Mouse (Mus musculus): ENCODE measurements around the gene 4930469K13Rik. TPM values are rescaled to one million over a fixed set of nuclear protein-coding genes. Genes with fewer than 3 reads are reported as not detected.

4930469K13Rik gene
- polyA plus RNA-seq (2014; fragmentation: Illumina TruSeq; extraction: RNeasy Lipid Tissue Mini Kit (QIAGEN cat#74804); ENCODE audit: low read depth, low replicate concordance) = not detected

GRCm38 (mm10) chr11:34098422-34098821 lies at the start of gene 4930469K13Rik:
Gene 4930469K13Rik (minus strand): TSS chr11:34098554.

GRCm38 (mm10) chr11:34046767-34047541 lies 51.4 kb downstream of the 4930469K13Rik start, which contains the start of gene Lcp2:
Gene Lcp2 (plus strand): TSS chr11:34046920.

GRCm38 (mm10) chr11:33992938-33993337 lies 105.4 kb downstream of the 4930469K13Rik start, which contains the start of gene Kcnip1:
Gene Kcnip1 (minus strand): TSS chr11:33993152.

GRCm38 (mm10) chr11:33962688-33963407 lies 135.5 kb downstream of the 4930469K13Rik start, which contains the start of gene Kcnmb1:
Gene Kcnmb1 (plus strand): TSS chr11:33963013.

Other genes starting within 250 kb of the 4930469K13Rik start
- 1.1 TPM for gene Kcnmb1, start 135.5 kb downstream of the 4930469K13Rik start, polyA plus RNA-seq (2014; fragmentation: Illumina TruSeq; extraction: RNeasy Lipid Tissue Mini Kit (QIAGEN cat#74804); ENCODE audit: low read depth, low replicate concordance)
- gene Kcnip1, start 105.4 kb downstream of the 4930469K13Rik start, polyA plus RNA-seq (2014; fragmentation: Illumina TruSeq; extraction: RNeasy Lipid Tissue Mini Kit (QIAGEN cat#74804); ENCODE audit: low read depth, low replicate concordance) = 19.9 TPM
- gene Lcp2, start 51.6 kb downstream of the 4930469K13Rik start, polyA plus RNA-seq (2014; fragmentation: Illumina TruSeq; extraction: RNeasy Lipid Tissue Mini Kit (QIAGEN cat#74804); ENCODE audit: low read depth, low replicate concordance) = 2.3 TPM
- gene Foxi1, start 109.5 kb upstream of the 4930469K13Rik start, polyA plus RNA-seq (2014; fragmentation: Illumina TruSeq; extraction: RNeasy Lipid Tissue Mini Kit (QIAGEN cat#74804); ENCODE audit: low read depth, low replicate concordance) = not detected
- gene Fam196b, start 216.3 kb upstream of the 4930469K13Rik start, polyA plus RNA-seq (2014; fragmentation: Illumina TruSeq; extraction: RNeasy Lipid Tissue Mini Kit (QIAGEN cat#74804); ENCODE audit: low read depth, low replicate concordance) = not detected

Data from adrenal gland, adult 10 weeks (tissue).